Mouse (Mus musculus) MEL (cell line): ENCODE data around the gene Zfp536. TPM values are rescaled to one million over a fixed set of nuclear protein-coding genes. Genes with fewer than 3 reads are reported as not detected.

Experiments used
- DNase-seq: peaks from one replicate; pipeline ENCODE4 v3.0.0; 2011; ENCODE audit warnings: low read depth, low spot score
- H3K27ac ChIP-seq: 2 replicates; pipeline ENCODE4 v1.5.1; 2012; ENCODE audit warnings: low read depth, mild to moderate bottlenecking, control low read depth, low read length, moderate library complexity; ENCODE audit not compliant: control insufficient read depth
- H3K27me3 ChIP-seq, 2 experiments: fragments of 150-350 bp in 1 of 2; sonication (generic) in 1 of 2; 2 replicates each; pipeline ENCODE4 v1.6.1; 2012; ENCODE audit warnings: low read length in 2 of 2, mild to moderate bottlenecking in 2 of 2, improper control_type of control experiment in 1 of 2, moderate library complexity in 1 of 2; ENCODE audit not compliant: insufficient read depth in 2 of 2, control insufficient read depth in 1 of 2
- H3K36me3 ChIP-seq, 2 experiments: 2 replicates each; pipeline ENCODE4 v1.6.1; 2012 to 2014; ENCODE audit warnings: low read length in 2 of 2, improper control_type of control experiment in 1 of 2, inconsistent platforms in 1 of 2, mild to moderate bottlenecking in 1 of 2; ENCODE audit not compliant: insufficient read depth in 2 of 2, control insufficient read depth in 1 of 2
- H3K4me1 ChIP-seq, 2 experiments: fragments of 150-350 bp in 1 of 2; sonication (generic) in 1 of 2; 2 replicates each; pipeline ENCODE4 v1.6.1; 2012; ENCODE audit warnings: low read length in 2 of 2, improper control_type of control experiment in 1 of 2, mild to moderate bottlenecking in 1 of 2; ENCODE audit not compliant: insufficient read depth in 2 of 2, control insufficient read depth in 1 of 2
- H3K4me3 ChIP-seq, 2 experiments: fragments of 150-350 bp in 1 of 2; sonication (generic) in 1 of 2; 2 replicates each; pipeline ENCODE4 v1.5.1; 2012; ENCODE audit warnings: low read depth in 2 of 2, low read length in 2 of 2, mild to moderate bottlenecking in 2 of 2, moderate library complexity in 2 of 2, control low read depth in 1 of 2, improper control_type of control experiment in 1 of 2; ENCODE audit not compliant: control insufficient read depth in 1 of 2, insufficient read depth in 1 of 2
- H3K79me2 ChIP-seq: 2 replicates; pipeline ENCODE4 v1.6.1; 2012; ENCODE audit warnings: mild to moderate bottlenecking, low read length, moderate library complexity; ENCODE audit not compliant: control insufficient read depth, poor library complexity, insufficient read depth
- H3K9ac ChIP-seq: 2 replicates; pipeline ENCODE4 v1.6.1; 2012; ENCODE audit warnings: low read depth, mild to moderate bottlenecking, control low read depth, low read length, moderate library complexity; ENCODE audit not compliant: control insufficient read depth, poor library complexity, severe bottlenecking
- H3K9me3 ChIP-seq: fragments of 150-350 bp; sonication (generic); replicated peaks from 2 replicates; pipeline ENCODE4 v1.6.1; 2012; ENCODE audit warnings: mild to moderate bottlenecking, low read length, improper control_type of control experiment, moderate library complexity; ENCODE audit not compliant: insufficient read depth
- BHLHE40 ChIP-seq: IDR thresholded peaks from 2 replicates; pipeline ENCODE4 v1.6.1; 2012; ENCODE audit warnings: low read depth, mild to moderate bottlenecking, inconsistent platforms, low read length, improper control_type of control experiment, borderline replicate concordance
- CHD1 ChIP-seq: IDR thresholded peaks from 2 replicates; pipeline ENCODE4 v1.6.1; 2012; ENCODE audit warnings: low read depth, mild to moderate bottlenecking, inconsistent platforms, low read length, improper control_type of control experiment
- CHD2 ChIP-seq: IDR thresholded peaks from 2 replicates; pipeline ENCODE4 v1.6.1; 2011; ENCODE audit warnings: low read length, improper control_type of control experiment
- CTCF ChIP-seq, 3 experiments: IDR thresholded peaks in 2 of 3; conservative IDR thresholded peaks in 1 of 3; 2 replicates each; pipeline ENCODE4 v1.5.1; 2011 to 2012; ENCODE audit warnings: low read length in 3 of 3, low read depth in 2 of 3, mild to moderate bottlenecking in 2 of 3, improper control_type of control experiment in 1 of 3, inconsistent platforms in 1 of 3, mixed read lengths in 1 of 3, moderate library complexity in 1 of 3; ENCODE audit not compliant: control insufficient read depth in 1 of 3, insufficient read depth in 1 of 3, poor library complexity in 1 of 3, severe bottlenecking in 1 of 3
- ELF1 ChIP-seq: IDR thresholded peaks from 2 replicates; pipeline ENCODE4 v1.6.1; 2014; ENCODE audit warnings: low read depth, mild to moderate bottlenecking, inconsistent platforms, low read length, improper control_type of control experiment, moderate library complexity
- GABPA ChIP-seq: IDR thresholded peaks from 2 replicates; pipeline ENCODE4 v1.6.1; 2012; ENCODE audit warnings: low read depth, mild to moderate bottlenecking, inconsistent platforms, low read length, improper control_type of control experiment, moderate library complexity
- GATA1 ChIP-seq: IDR thresholded peaks from 2 replicates; pipeline ENCODE4 v1.6.1; 2011; ENCODE audit warnings: low read depth, low read length, improper control_type of control experiment
- HCFC1 ChIP-seq: IDR thresholded peaks from 2 replicates; pipeline ENCODE4 v1.6.1; 2012; ENCODE audit warnings: low read depth, mild to moderate bottlenecking, inconsistent platforms, low read length, improper control_type of control experiment, moderate library complexity
- KAT2A ChIP-seq: conservative IDR thresholded peaks from 2 replicates; pipeline ENCODE4 v1.6.1; 2012; ENCODE audit warnings: low read depth, low read length, improper control_type of control experiment, inconsistent platforms
- MAFK ChIP-seq: IDR thresholded peaks from 2 replicates; pipeline ENCODE4 v1.6.1; 2011; ENCODE audit warnings: low read depth, mild to moderate bottlenecking, low read length, improper control_type of control experiment, borderline replicate concordance
- MEF2A ChIP-seq: IDR thresholded peaks from 2 replicates; pipeline ENCODE4 v1.6.1; 2014; ENCODE audit warnings: low read depth, mild to moderate bottlenecking, inconsistent platforms, low read length, improper control_type of control experiment; ENCODE audit not compliant: poor library complexity, insufficient replicate concordance, severe bottlenecking; ENCODE audit errors: extremely low read depth
- MYB ChIP-seq: IDR thresholded peaks from 2 replicates; pipeline ENCODE4 v1.6.1; 2011; ENCODE audit warnings: mild to moderate bottlenecking, low read depth, low read length, improper control_type of control experiment
- NELFE ChIP-seq: IDR thresholded peaks from 2 replicates; pipeline ENCODE4 v1.6.1; 2011; ENCODE audit warnings: low read depth, low read length, improper control_type of control experiment
- NRF1 ChIP-seq: IDR thresholded peaks from 2 replicates; pipeline ENCODE4 v1.6.1; 2014; ENCODE audit warnings: low read depth, mild to moderate bottlenecking, inconsistent platforms, low read length, improper control_type of control experiment, moderate library complexity; ENCODE audit not compliant: poor library complexity, insufficient read depth, severe bottlenecking
- POLR2A ChIP-seq, 2 experiments: IDR thresholded peaks; 2 replicates each; pipeline ENCODE4 v1.6.1; 2011 to 2012; ENCODE audit warnings: low read length in 2 of 2, mild to moderate bottlenecking in 2 of 2, control low read depth in 1 of 2, improper control_type of control experiment in 1 of 2, low read depth in 1 of 2, moderate library complexity in 1 of 2; ENCODE audit not compliant: control insufficient read depth in 1 of 2, insufficient read depth in 1 of 2, poor library complexity in 1 of 2
- POLR2AphosphoS5 ChIP-seq: IDR thresholded peaks from 2 replicates; pipeline ENCODE4 v1.6.1; 2012; ENCODE audit warnings: low read depth, borderline replicate concordance, mild to moderate bottlenecking, inconsistent platforms, low read length, moderate library complexity, mixed read lengths
- RAD21 ChIP-seq: IDR thresholded peaks from 2 replicates; pipeline ENCODE4 v1.6.1; 2011; ENCODE audit warnings: mild to moderate bottlenecking, low read depth, low read length, improper control_type of control experiment
- TAL1 ChIP-seq: IDR thresholded peaks from 2 replicates; pipeline ENCODE4 v1.6.1; 2012; ENCODE audit warnings: mild to moderate bottlenecking, inconsistent platforms, low read length, moderate library complexity, mixed read lengths
- TCF12 ChIP-seq: IDR thresholded peaks from 2 replicates; pipeline ENCODE4 v1.6.1; 2014; ENCODE audit warnings: low read depth, mild to moderate bottlenecking, inconsistent platforms, low read length, improper control_type of control experiment, moderate library complexity
- UBTF ChIP-seq: IDR thresholded peaks from 2 replicates; pipeline ENCODE4 v1.6.1; 2012; ENCODE audit warnings: low read depth, mild to moderate bottlenecking, inconsistent platforms, low read length, improper control_type of control experiment, moderate library complexity, borderline replicate concordance; ENCODE audit not compliant: insufficient read depth
- USF1 ChIP-seq: IDR thresholded peaks from 2 replicates; pipeline ENCODE4 v1.6.1; 2014; ENCODE audit warnings: low read depth, mild to moderate bottlenecking, inconsistent platforms, low read length, improper control_type of control experiment, moderate library complexity
- USF2 ChIP-seq, 2 experiments: IDR thresholded peaks; 2 replicates each; pipeline ENCODE4 v1.6.1; 2011 to 2012; ENCODE audit warnings: improper control_type of control experiment in 2 of 2, low read length in 2 of 2, borderline replicate concordance in 1 of 2, inconsistent platforms in 1 of 2, low read depth in 1 of 2, mild to moderate bottlenecking in 1 of 2; ENCODE audit not compliant: insufficient read depth in 1 of 2
- ZKSCAN1 ChIP-seq: IDR thresholded peaks from 2 replicates; pipeline ENCODE4 v1.6.1; 2012; ENCODE audit warnings: low read depth, mild to moderate bottlenecking, inconsistent platforms, low read length, improper control_type of control experiment, moderate library complexity
- ZMIZ1 ChIP-seq: IDR thresholded peaks from 2 replicates; pipeline ENCODE4 v1.6.1; 2012; ENCODE audit warnings: low read depth, mild to moderate bottlenecking, inconsistent platforms, low read length, improper control_type of control experiment, moderate library complexity
- polyA plus RNA-seq, 2 experiments: library from polyadenylated mRNA; stranded (reverse) in 1 of 2; unstranded in 1 of 2; fragments of >175 nt in 1 of 2; fragments of >200 nt in 1 of 2; gene quantifications; 2 replicates each; pipeline versions ENCODE4 v1.2.1 to v1.2.4; 2012; ENCODE audit warnings: low replicate concordance in 2 of 2, low read depth in 1 of 2; ENCODE audit not compliant: insufficient read length in 2 of 2, insufficient read depth in 1 of 2, missing spikeins in 1 of 2
- total RNA-seq: library from RNA; depleted of rRNA; stranded (reverse); fragments of 300-350 nt; gene quantifications from 2 replicates; pipeline ENCODE4 v1.2.3, GENCODE M21; 2012

Gene Zfp536
- total and polyA plus RNA-seq, 3 experiments, result not detected

- Histone ChIP-seq H3K9ac (no peak overlapping the region), H3K27me3 (no peaks in the 10 kb centered on the region), H3K27ac (no peak overlapping the region), H3K36me3 (no peaks in the 10 kb centered on the region), H3K9me3 (no peaks in the 10 kb centered on the region), H3K4me3 (no peak overlapping the region), H3K4me1 (no peaks in the 10 kb centered on the region), H3K79me2 (no peaks in the 10 kb centered on the region)
- no peak for TF ChIP-seq CHD2
- TF ChIP-seq POLR2AphosphoS5, result no peak
- no peak for TF ChIP-seq HCFC1
- no peak for TF ChIP-seq ELF1
- no peak for TF ChIP-seq KAT2A
- no peak for TF ChIP-seq USF2 (IDR thresholded peaks at IDR 0.05; ENCODE audit: borderline replicate concordance in 1 of 2, insufficient read depth in 1 of 2, low read depth in 1 of 2, low read length in 2 of 2)
- no peak for TF ChIP-seq MYB
- no peak for TF ChIP-seq NELFE
- TF ChIP-seq TAL1, result no peak
- no peak for TF ChIP-seq GATA1
- no peak for TF ChIP-seq USF1
- TF ChIP-seq BHLHE40, result no peak
- DNase-seq, result no peak
These were observed 179.0 kb downstream of the Zfp536 start for GRCm38 (mm10) chr7:37594211-37595030.

- H3K36me3 ChIP-seq, result no peaks in the 10 kb centered on the region
- no peaks in the 10 kb centered on the region for H3K27me3 ChIP-seq
- TF ChIP-seq MEF2A, result no peak
- no peak for TF ChIP-seq GABPA
- no peak for TF ChIP-seq TAL1
- TF ChIP-seq CHD1, result no peak
- no peak for TF ChIP-seq HCFC1
- TF ChIP-seq POLR2A (IDR thresholded peaks at IDR 0.05; ENCODE audit: control insufficient read depth in 1 of 2, insufficient read depth in 1 of 2, low read depth in 1 of 2, low read length in 2 of 2, poor library complexity in 1 of 2), result no peak
- TF ChIP-seq ZMIZ1, result no peak
- no peak for TF ChIP-seq USF1
- TF ChIP-seq GATA1, result no peak
- no peak for TF ChIP-seq MYB
- no peak for TF ChIP-seq NRF1
- TF ChIP-seq MAFK, result no peak
- no peak for TF ChIP-seq CTCF (IDR thresholded peaks at IDR 0.05 in 2 of 3, conservative IDR thresholded peaks at IDR 0.05 in 1 of 3; ENCODE audit: control insufficient read depth in 1 of 3, insufficient read depth in 1 of 3, low read depth in 2 of 3, low read length in 3 of 3, poor library complexity in 1 of 3, severe bottlenecking in 1 of 3)
- TF ChIP-seq UBTF, result no peak
- no peak for TF ChIP-seq TCF12
- TF ChIP-seq ZKSCAN1, result no peak
- TF ChIP-seq RAD21, result no peak
- no peak for TF ChIP-seq POLR2AphosphoS5
- H3K79me2 ChIP-seq, result no peaks in the 10 kb centered on the region
- H3K4me3 ChIP-seq, result no peak overlapping the region
- H3K27ac ChIP-seq, result no peak overlapping the region
- H3K9me3 ChIP-seq, result no peaks in the 10 kb centered on the region
- H3K4me1 ChIP-seq, result no peaks in the 10 kb centered on the region
- no peak for DNase-seq
- no peak overlapping the region for H3K9ac ChIP-seq
These were observed 179.9 kb downstream of the Zfp536 start for GRCm38 (mm10) chr7:37593566-37593965.
